Mouse (Mus musculus): ENCODE data around the gene Olfr279. TPM values are rescaled to one million over a fixed set of nuclear protein-coding genes. Genes with fewer than 3 reads are reported as not detected.

The Olfr279 gene
- polyA plus RNA-seq, 1 experiment from 2014 or later = not detected

- 74% methylated on average over 16 of the region's 16 CpGs for WGBS
- Histone ChIP-seq H3K4me2 (replicated peaks) (no peak overlapping the region), H3K9ac (no peak overlapping the region), H3K27ac (no peak overlapping the region), H3K36me3 (replicated peaks; ENCODE audit: control insufficient read depth, insufficient read depth) (peaks cover 50% of the 10 kb centered on the region), H3K9me3 (ENCODE audit: control insufficient read depth, low read length) (no peaks in the 10 kb centered on the region), H3K4me1 (replicated peaks; ENCODE audit: control insufficient read depth, insufficient read depth, low read length) (no peaks in the 10 kb centered on the region), H3K27me3 (ENCODE audit: control insufficient read depth, insufficient read depth, low read length) (no peaks in the 10 kb centered on the region), H3K4me3 (replicated peaks; ENCODE audit: low read length) (no peak overlapping the region)
- DNase-seq (ENCODE audit: low spot score) = peak; percentile 51
- no peak for ATAC-seq (ENCODE audit: low FRiP score)
Observed at GRCm38 (mm10) chr15:98517380-98518355, 25.5 kb downstream of the Olfr279 start.

DNA sequence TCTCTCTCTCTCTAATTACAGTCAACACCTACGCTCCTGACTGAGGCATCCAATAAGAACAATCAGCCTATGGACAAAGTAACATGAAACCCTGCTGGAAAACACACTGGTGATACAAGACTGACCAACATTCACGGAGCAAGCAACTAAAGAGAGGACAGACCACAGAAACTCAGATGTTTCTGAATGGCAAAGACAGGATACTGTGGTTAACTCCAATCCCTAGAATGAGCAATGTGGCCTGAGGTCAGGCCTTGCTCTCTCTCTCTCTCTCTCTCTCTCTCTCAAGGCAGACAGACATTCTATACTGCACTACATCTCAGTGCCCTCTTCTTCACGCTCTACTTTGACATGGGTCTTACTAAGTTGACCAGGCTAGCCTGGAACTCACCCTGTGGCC lies 29.0 kb downstream of the Olfr279 start:
- Histone ChIP-seq H3K27me3 (ENCODE audit: control insufficient read depth, insufficient read depth, low read length) (no peaks in the 10 kb centered on the region), H3K27ac (no peak overlapping the region), H3K4me1 (replicated peaks; ENCODE audit: control insufficient read depth, insufficient read depth, low read length) (no peaks in the 10 kb centered on the region), H3K9ac (no peak overlapping the region), H3K9me3 (ENCODE audit: control insufficient read depth, low read length) (no peaks in the 10 kb centered on the region), H3K36me3 (replicated peaks; ENCODE audit: control insufficient read depth, insufficient read depth) (peaks cover 85% of the 10 kb centered on the region), H3K4me2 (replicated peaks) (no peak overlapping the region), H3K4me3 (replicated peaks; ENCODE audit: low read length) (no peak overlapping the region)
- ATAC-seq (ENCODE audit: low FRiP score) = no peak
- 92% methylated on average over 3 of the region's 3 CpGs for WGBS
- DNase-seq (ENCODE audit: low spot score) = no peak

DNA sequence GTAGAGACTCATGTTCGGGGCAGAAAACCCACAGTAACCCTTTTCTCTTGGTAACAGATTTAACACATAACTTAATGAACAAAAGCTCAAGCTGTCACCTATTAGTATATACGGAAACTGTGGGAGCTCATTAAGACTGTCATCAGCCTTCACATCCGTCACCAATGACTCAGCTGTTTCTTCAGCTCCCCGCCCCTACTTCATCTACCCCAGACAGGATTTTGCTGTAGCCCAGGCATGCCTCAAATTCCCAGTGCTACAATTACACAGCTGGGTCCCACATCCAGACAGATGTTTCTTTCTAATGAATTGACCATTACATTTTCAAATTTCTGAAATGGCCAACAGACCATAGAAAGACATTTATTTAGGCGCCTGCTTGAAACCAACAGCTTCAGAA lies 33.9 kb downstream of the Olfr279 start:
- H3K27me3 ChIP-seq (ENCODE audit: control insufficient read depth, insufficient read depth, low read length) = no peaks in the 10 kb centered on the region
- H3K9ac ChIP-seq = no peak overlapping the region
- H3K9me3 ChIP-seq (ENCODE audit: control insufficient read depth, low read length) = no peaks in the 10 kb centered on the region
- DNase-seq (ENCODE audit: low spot score) (no peak), ATAC-seq (ENCODE audit: low FRiP score) (no peak)
- H3K4me2 ChIP-seq (replicated peaks) = no peak overlapping the region
- 51% methylated on average over 5 of the region's 5 CpGs for WGBS
- no peaks in the 10 kb centered on the region for H3K4me1 ChIP-seq (replicated peaks; ENCODE audit: control insufficient read depth, insufficient read depth, low read length)
- H3K36me3 ChIP-seq (replicated peaks; ENCODE audit: control insufficient read depth, insufficient read depth) = peaks cover 99% of the 10 kb centered on the region
- H3K4me3 ChIP-seq (replicated peaks; ENCODE audit: low read length) = no peak overlapping the region
- H3K27ac ChIP-seq = no peak overlapping the region

DNA sequence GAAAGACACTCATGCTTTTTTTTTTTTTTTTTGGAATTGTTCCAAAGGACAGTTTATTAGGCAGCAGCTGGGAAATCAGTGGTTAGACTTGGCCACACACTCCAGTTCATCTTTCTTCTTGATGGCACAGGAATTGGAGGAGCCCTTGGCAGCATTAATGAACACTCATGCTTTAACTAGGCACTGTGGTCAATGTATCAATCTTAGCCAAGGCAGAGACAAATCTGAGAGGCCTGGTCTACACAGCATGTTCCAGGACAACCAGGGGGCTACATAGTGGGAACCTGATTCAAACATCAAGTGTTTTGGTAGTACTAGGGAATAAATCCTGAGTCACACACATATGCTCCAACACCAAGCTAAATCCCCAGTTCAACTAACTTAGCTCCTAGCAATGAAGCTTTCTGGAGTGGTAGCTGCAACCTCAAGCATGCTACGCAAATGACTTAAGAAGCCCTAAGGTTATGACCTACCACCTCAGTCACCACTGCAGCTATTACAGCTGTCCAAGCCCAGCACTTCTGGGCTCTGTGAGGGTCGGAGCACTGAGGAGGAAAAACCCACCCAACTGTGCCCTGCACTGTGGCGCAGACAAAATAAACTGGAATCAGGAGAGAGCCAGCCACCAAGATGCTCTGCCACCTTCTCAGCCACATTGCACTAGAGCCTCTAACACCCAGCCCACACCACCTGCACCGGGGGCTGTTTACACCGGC lies 35.0 kb downstream of the Olfr279 start:
- Histone ChIP-seq H3K36me3 (replicated peaks; ENCODE audit: control insufficient read depth, insufficient read depth) (peaks cover 96% of the 10 kb centered on the region), H3K9me3 (ENCODE audit: control insufficient read depth, low read length) (no peaks in the 10 kb centered on the region), H3K27me3 (ENCODE audit: control insufficient read depth, insufficient read depth, low read length) (no peaks in the 10 kb centered on the region), H3K4me1 (replicated peaks; ENCODE audit: control insufficient read depth, insufficient read depth, low read length) (peaks cover 6% of the 10 kb centered on the region), H3K27ac (no peak overlapping the region), H3K4me3 (replicated peaks; ENCODE audit: low read length) (no peak overlapping the region), H3K4me2 (replicated peaks) (no peak overlapping the region), H3K9ac (no peak overlapping the region)
- no peak for DNase-seq (ENCODE audit: low spot score)
- no peak for ATAC-seq (ENCODE audit: low FRiP score)
- 87% methylated on average over 5 of the region's 5 CpGs for WGBS

GRCm38 (mm10) chr15:98528066-98528563 lies 35.9 kb downstream of the Olfr279 start:
- H3K9me3 ChIP-seq (ENCODE audit: control insufficient read depth, low read length) = no peaks in the 10 kb centered on the region
- no peak overlapping the region for H3K4me3 ChIP-seq (replicated peaks; ENCODE audit: low read length)
- no peak for DNase-seq (ENCODE audit: low spot score)
- peaks cover 14% of the 10 kb centered on the region for H3K4me1 ChIP-seq (replicated peaks; ENCODE audit: control insufficient read depth, insufficient read depth, low read length)
- peaks cover 91% of the 10 kb centered on the region for H3K36me3 ChIP-seq (replicated peaks; ENCODE audit: control insufficient read depth, insufficient read depth)
- no peak overlapping the region for H3K27ac ChIP-seq
- no peaks in the 10 kb centered on the region for H3K27me3 ChIP-seq (ENCODE audit: control insufficient read depth, insufficient read depth, low read length)
- H3K4me2 ChIP-seq (replicated peaks) = no peak overlapping the region
- H3K9ac ChIP-seq = no peak overlapping the region
- ATAC-seq (ENCODE audit: low FRiP score) = no peak
- WGBS = 92% methylated on average over 5 of the region's 5 CpGs

GRCm38 (mm10) chr15:98532281-98532680 lies 40.1 kb downstream of the Olfr279 start:
- 35% methylated on average over 5 of the region's 5 CpGs for WGBS
- peak overlapping the region; percentile 90 for H3K4me3 ChIP-seq (replicated peaks; ENCODE audit: low read length)
- H3K36me3 ChIP-seq (replicated peaks; ENCODE audit: control insufficient read depth, insufficient read depth) = peaks cover 50% of the 10 kb centered on the region
- DNase-seq (ENCODE audit: low spot score) (no peak), ATAC-seq (ENCODE audit: low FRiP score) (no peak)
- peak overlapping the region; percentile 88 for H3K9ac ChIP-seq
- H3K4me1 ChIP-seq (replicated peaks; ENCODE audit: control insufficient read depth, insufficient read depth, low read length) = peaks cover 14% of the 10 kb centered on the region
- no peaks in the 10 kb centered on the region for H3K27me3 ChIP-seq (ENCODE audit: control insufficient read depth, insufficient read depth, low read length)
- H3K9me3 ChIP-seq (ENCODE audit: control insufficient read depth, low read length) = no peaks in the 10 kb centered on the region
- no peak overlapping the region for H3K27ac ChIP-seq
- peak overlapping the region; percentile 94 for H3K4me2 ChIP-seq (replicated peaks)

GRCm38 (mm10) chr15:98533035-98533531 lies 40.9 kb downstream of the Olfr279 start:
- Histone ChIP-seq H3K36me3 (replicated peaks; ENCODE audit: control insufficient read depth, insufficient read depth) (peaks cover 42% of the 10 kb centered on the region), H3K27ac (peak overlapping the region; percentile 100), H3K27me3 (ENCODE audit: control insufficient read depth, insufficient read depth, low read length) (no peaks in the 10 kb centered on the region), H3K4me1 (replicated peaks; ENCODE audit: control insufficient read depth, insufficient read depth, low read length) (peaks cover 14% of the 10 kb centered on the region), H3K9ac (peak overlapping the region; percentile 88), H3K4me3 (replicated peaks; ENCODE audit: low read length) (peak overlapping the region; percentile 90), H3K9me3 (ENCODE audit: control insufficient read depth, low read length) (no peaks in the 10 kb centered on the region), H3K4me2 (replicated peaks) (peak overlapping the region; percentile 94)
- ATAC-seq (ENCODE audit: low FRiP score) (no peak), DNase-seq (ENCODE audit: low spot score) (no peak)
- under 1% methylated on average over 18 of the region's 18 CpGs for WGBS

DNA sequence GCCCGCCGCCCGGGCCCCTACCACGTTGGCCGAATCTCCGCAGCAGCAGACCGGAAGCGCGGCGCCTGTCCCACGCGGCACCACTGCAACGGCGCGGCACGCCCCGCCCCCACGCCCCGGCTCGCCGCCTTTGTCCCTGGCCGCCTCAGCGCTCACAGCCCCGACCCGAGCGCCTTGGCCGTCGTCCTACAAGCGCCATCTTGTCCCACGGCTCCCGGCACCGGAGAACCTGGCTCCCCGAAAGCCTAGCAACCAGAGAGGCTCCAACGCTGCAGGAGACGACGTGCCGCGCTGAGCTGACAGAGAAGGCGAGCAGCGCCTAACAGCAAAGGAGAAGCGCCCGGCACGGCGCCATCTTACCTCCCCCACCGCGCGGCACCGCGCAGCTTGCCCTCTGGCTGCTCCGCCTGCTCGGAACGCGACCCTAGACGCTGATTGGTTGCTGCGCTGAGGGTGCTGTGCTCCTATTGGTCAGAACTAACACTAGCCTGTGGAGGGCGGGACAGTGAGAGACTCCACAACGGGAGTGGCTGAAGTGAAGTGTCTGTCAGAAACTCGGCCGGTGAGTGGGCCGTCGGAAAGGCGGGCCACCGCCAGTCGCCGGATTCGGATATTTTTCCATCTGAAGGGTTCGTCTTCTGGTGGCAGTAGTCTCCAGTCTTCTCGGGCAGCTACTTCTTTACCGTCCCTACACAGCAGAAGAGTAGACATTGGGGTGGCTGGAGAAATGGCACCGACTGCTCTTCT lies 41.9 kb downstream of the Olfr279 start, which contains the start of gene Kansl2:
TSS of gene Kansl2 (minus strand) at position 384 of the 747 bp plus-strand sequence.
- no peaks in the 10 kb centered on the region for H3K27me3 ChIP-seq (ENCODE audit: control insufficient read depth, insufficient read depth, low read length)
- under 1% methylated on average over 69 of the region's 70 CpGs for WGBS
- peaks cover 36% of the 10 kb centered on the region for H3K36me3 ChIP-seq (replicated peaks; ENCODE audit: control insufficient read depth, insufficient read depth)
- peak within 1 kb of the TSS; percentile 100 for H3K27ac ChIP-seq
- H3K4me3 ChIP-seq (replicated peaks; ENCODE audit: low read length) = peak within 1 kb of the TSS; percentile 90
- DNase-seq (ENCODE audit: low spot score) (peak; percentile 98), ATAC-seq (ENCODE audit: low FRiP score) (peak; percentile 100)
- peak within 1 kb of the TSS; percentile 94 for H3K4me2 ChIP-seq (replicated peaks)
- H3K9me3 ChIP-seq (ENCODE audit: control insufficient read depth, low read length) = no peaks in the 10 kb centered on the region
- peaks cover 14% of the 10 kb centered on the region for H3K4me1 ChIP-seq (replicated peaks; ENCODE audit: control insufficient read depth, insufficient read depth, low read length)
- H3K9ac ChIP-seq = peak within 1 kb of the TSS; percentile 88
